Mouse (Mus musculus) kidney, embryonic 14.5 days (tissue): ENCODE results near the gene Kif4. TPM values are rescaled to one million over a fixed set of nuclear protein-coding genes. Genes with fewer than 3 reads are reported as not detected.

Experiments used
- ATAC-seq: fragments of 200-750 bp; cut with Nextera tagmentation; 2 replicates; pipeline ENCODE4 v1.8.0; 2017; ENCODE audit warnings: moderate number of reproducible peaks, mild to moderate bottlenecking, moderate TSS enrichment, moderate library complexity; ENCODE audit not compliant: low FRiP score, low TSS enrichment
- H3K27ac ChIP-seq: fragments of 300-500 bp; sonication (generic); 2 replicates; pipeline ENCODE4 v1.5.1; 2014; ENCODE audit warnings: low read depth, mild to moderate bottlenecking, low read length, moderate library complexity, mixed read lengths
- H3K27me3 ChIP-seq: fragments of 300-500 bp; sonication (generic); 2 replicates; pipeline ENCODE4 v1.6.1; 2014; ENCODE audit warnings: mild to moderate bottlenecking, low read length; ENCODE audit not compliant: control insufficient read depth, insufficient read depth
- H3K36me3 ChIP-seq: fragments of 300-500 bp; sonication (generic); 2 replicates; pipeline ENCODE4 v1.6.1; 2014; ENCODE audit warnings: low read length, mixed read lengths; ENCODE audit not compliant: control insufficient read depth, insufficient read depth
- H3K4me1 ChIP-seq: fragments of 300-500 bp; sonication (generic); 2 replicates; pipeline ENCODE4 v1.6.1; 2014; ENCODE audit warnings: low read length, mixed read lengths; ENCODE audit not compliant: control insufficient read depth, insufficient read depth
- H3K4me2 ChIP-seq: fragments of 300-500 bp; sonication (generic); replicated peaks from 2 replicates; pipeline ENCODE4 v1.6.1; 2014; ENCODE audit warnings: low read depth, mild to moderate bottlenecking, low read length
- H3K4me3 ChIP-seq: fragments of 300-500 bp; sonication (generic); 2 replicates; pipeline ENCODE4 v1.5.1; 2014; ENCODE audit warnings: mild to moderate bottlenecking, low read length
- H3K9ac ChIP-seq: fragments of 300-500 bp; sonication (generic); 2 replicates; pipeline ENCODE4 v1.6.1; 2014; ENCODE audit warnings: low read depth, mild to moderate bottlenecking, low read length, moderate library complexity
- H3K9me3 ChIP-seq: fragments of 300-500 bp; sonication (generic); 2 replicates; pipeline ENCODE4 v1.6.1; 2016; ENCODE audit warnings: low read length; ENCODE audit not compliant: control insufficient read depth
- WGBS: fragments of 180-500 bp; shearing (Covaris S2); extraction: QIAGEN DNeasy Blood & Tissue Kit; methylation state at CpG from one replicate; pipeline ENCODE4 v1.1.7; 2014; 5-methylcytosine and 5-hydroxymethylcytosine counted together
- polyA plus RNA-seq: library from polyadenylated mRNA; unstranded; fragments of >200 nt; fragmentation: Nextera tagmentation; extraction: Ambion mirVana; gene quantifications from 2 replicates; pipeline ENCODE4 v1.2.1, GENCODE M21; 2014

The Kif4 gene
- polyA plus RNA-seq, 1 experiment from 2014 or later = 36.1 TPM

- no peaks in the 10 kb centered on the region for H3K36me3 ChIP-seq
- H3K9me3 ChIP-seq = no peaks in the 10 kb centered on the region
- no peak for ATAC-seq
- H3K9ac ChIP-seq = no peak overlapping the region
- H3K4me1 ChIP-seq = no peaks in the 10 kb centered on the region
- no peak overlapping the region for H3K4me2 ChIP-seq
- H3K4me3 ChIP-seq = no peak overlapping the region
- H3K27ac ChIP-seq = no peak overlapping the region
- no peaks in the 10 kb centered on the region for H3K27me3 ChIP-seq
- WGBS = 82% methylated on average over 6 of the region's 6 CpGs
These were observed 115.2 kb downstream of the Kif4 start for GRCm38 (mm10) chrX:100740785-100741184.

- no peak overlapping the region for H3K4me2 ChIP-seq
- H3K4me1 ChIP-seq = no peaks in the 10 kb centered on the region
- 0 out of 2 replicates have a peak, but pooled peaks have one; percentile 35 for ATAC-seq
- WGBS = 13% methylated on average over 10 of the region's 10 CpGs
- no peak overlapping the region for H3K4me3 ChIP-seq
- no peaks in the 10 kb centered on the region for H3K27me3 ChIP-seq
- H3K9ac ChIP-seq = no peak overlapping the region
- no peak overlapping the region for H3K27ac ChIP-seq
- H3K9me3 ChIP-seq = no peaks in the 10 kb centered on the region
- H3K36me3 ChIP-seq = no peaks in the 10 kb centered on the region
These were observed 116.4 kb downstream of the Kif4 start for GRCm38 (mm10) chrX:100741940-100742339.

GRCm38 (mm10) chrX:100765855-100766254 is 140.3 kb downstream of the Kif4 start:
- no peak for ATAC-seq
- 83% methylated on average over 6 of the region's 6 CpGs for WGBS
- H3K4me1 ChIP-seq = no peaks in the 10 kb centered on the region
- H3K9me3 ChIP-seq = no peaks in the 10 kb centered on the region
- H3K27me3 ChIP-seq = peaks cover 7% of the 10 kb centered on the region
- H3K27ac ChIP-seq = no peak overlapping the region
- H3K4me3 ChIP-seq = no peak overlapping the region
- H3K9ac ChIP-seq = no peak overlapping the region
- no peak overlapping the region for H3K4me2 ChIP-seq
- H3K36me3 ChIP-seq = no peaks in the 10 kb centered on the region

- WGBS = 23% methylated on average over 26 of the region's 26 CpGs
- Histone ChIP-seq H3K9me3 (no peaks in the 10 kb centered on the region), H3K27me3 (peaks cover 7% of the 10 kb centered on the region), H3K36me3 (no peaks in the 10 kb centered on the region), H3K4me1 (no peaks in the 10 kb centered on the region), H3K4me3 (peak within 1 kb of the TSS; percentile 39), H3K9ac (peak within 1 kb of the TSS; percentile 18; the same call in 1 of the 2 replicates), H3K27ac (no peak within 1 kb of the TSS), H3K4me2 (peak within 1 kb of the TSS; percentile 71)
- peak; percentile 71 for ATAC-seq
These were observed 141.8 kb downstream of the Kif4 start, which contains the start of gene Dlg3 for GRCm38 (mm10) chrX:100767181-100767884. Gene Dlg3 (plus strand): TSS chrX:100767722.

GRCm38 (mm10) chrX:100767885-100768626 is 142.5 kb downstream of the Kif4 start:
- Histone ChIP-seq H3K4me1 (no peaks in the 10 kb centered on the region), H3K4me2 (peak overlapping the region; percentile 71), H3K27me3 (peaks cover 7% of the 10 kb centered on the region), H3K9me3 (no peaks in the 10 kb centered on the region), H3K4me3 (peak overlapping the region; percentile 39), H3K9ac (peak overlapping the region; percentile 18; the same call in 1 of the 2 replicates), H3K36me3 (no peaks in the 10 kb centered on the region), H3K27ac (no peak overlapping the region)
- WGBS = 32% methylated on average over 33 of the region's 36 CpGs
- ATAC-seq = peak; percentile 73; the same call in 1 of the 2 replicates

- Histone ChIP-seq H3K9ac (no peak overlapping the region), H3K36me3 (no peaks in the 10 kb centered on the region), H3K9me3 (no peaks in the 10 kb centered on the region), H3K4me1 (no peaks in the 10 kb centered on the region), H3K27me3 (peaks cover 7% of the 10 kb centered on the region), H3K27ac (no peak overlapping the region), H3K4me2 (no peak overlapping the region), H3K4me3 (no peak overlapping the region)
- ATAC-seq = no peak
- WGBS = 86% methylated on average over 5 of the region's 5 CpGs
These were observed 143.7 kb downstream of the Kif4 start for GRCm38 (mm10) chrX:100769281-100769680.

GRCm38 (mm10) chrX:100774341-100774811 is 148.8 kb downstream of the Kif4 start:
- Histone ChIP-seq H3K4me2 (peak overlapping the region; percentile 44), H3K4me1 (no peaks in the 10 kb centered on the region), H3K27ac (no peak overlapping the region), H3K9me3 (no peaks in the 10 kb centered on the region), H3K4me3 (peak overlapping the region; percentile 39), H3K27me3 (no peaks in the 10 kb centered on the region), H3K36me3 (no peaks in the 10 kb centered on the region), H3K9ac (peak overlapping the region; percentile 59)
- WGBS = 21% methylated on average over 23 of the region's 23 CpGs
- peak; percentile 60 for ATAC-seq

- 79% methylated on average over 3 of the region's 3 CpGs for WGBS
- H3K27ac ChIP-seq = no peak overlapping the region
These were observed 149.9 kb downstream of the Kif4 start for GRCm38 (mm10) chrX:100775405-100775804.

GRCm38 (mm10) chrX:100776494-100776893 is 151.0 kb downstream of the Kif4 start:
- Histone ChIP-seq H3K9me3 (no peaks in the 10 kb centered on the region), H3K4me3 (peak overlapping the region; percentile 59), H3K9ac (no peak overlapping the region), H3K27ac (peak overlapping the region; percentile 80; the same call in 1 of the 2 replicates), H3K27me3 (no peaks in the 10 kb centered on the region), H3K4me1 (no peaks in the 10 kb centered on the region), H3K36me3 (no peaks in the 10 kb centered on the region), H3K4me2 (peak overlapping the region; percentile 50)
- WGBS = 30% methylated on average over 9 of the region's 9 CpGs
- peak; percentile 44 for ATAC-seq

More at GRCm38 (mm10) chrX:100775405-100775804, 149.9 kb downstream of the Kif4 start:
- no peak overlapping the region for H3K4me3 ChIP-seq
- H3K4me2 ChIP-seq = no peak overlapping the region
- H3K9me3 ChIP-seq = no peaks in the 10 kb centered on the region
- H3K4me1 ChIP-seq = no peaks in the 10 kb centered on the region
- no peak for ATAC-seq
- H3K36me3 ChIP-seq = no peaks in the 10 kb centered on the region
- no peaks in the 10 kb centered on the region for H3K27me3 ChIP-seq
- H3K9ac ChIP-seq = no peak overlapping the region
